In genomic region chr12:34984461-34984860, GRCm38 (mm10) we compare ENCODE assay signal across 28 mouse cellular contexts. TPM values are rescaled to one million over a fixed set of nuclear protein-coding genes. Genes with fewer than 3 reads are reported as not detected.
A peak's percentile ranks its signal among the peaks of the same experiment; 100 is the strongest.
DNase-seq lines count a peak whose midpoint lies in the region; ATAC-seq and TF ChIP-seq lines count a peak whose summit lies in the region.
"Had no signal": no experiment of that assay in that cellular context is flagged by ENCODE, and none has a peak within 500 bp of the region (broad histone marks: within the 10 kb centered on the region; RNA-seq: fewer than 3 reads in every experiment).

Gene Prps1l1 (plus strand): TSS chr12:34984761.

- H3K9me3 ChIP-seq in ES-E14 (ENCODE audit: control insufficient read depth, insufficient read depth, low read depth, low read length) = no peaks in the 10 kb centered on the region
- H3K9me3 ChIP-seq in hindbrain, postnatal 0 days (ENCODE audit: low read length) = no peaks in the 10 kb centered on the region
- H3K9me3 ChIP-seq: embryonic facial prominence, embryonic 13.5 days; embryonic facial prominence, embryonic 15.5 days; forebrain, embryonic 10.5 days; forebrain, embryonic 12.5 days had no signal

- in situ Hi-C loops in ES-E14 (cut with MboI; ENCODE audit: low sequenced_read_pairs in 2 of 2, unreplicated experiment in 2 of 2) = no loop called here

- H3K9ac ChIP-seq in ES-E14 (ENCODE audit: insufficient read depth, low read depth, low read length, poor library complexity, severe bottlenecking) = no peak within 1 kb of the TSS
- H3K9ac ChIP-seq in hindbrain, postnatal 0 days (replicated peaks; ENCODE audit: low read length) = no peak within 1 kb of the TSS
- H3K9ac ChIP-seq: embryonic facial prominence, embryonic 13.5 days; embryonic facial prominence, embryonic 15.5 days; forebrain, embryonic 12.5 days had no signal

- no peak within 1 kb of the TSS for H3K4me2 ChIP-seq in hindbrain, postnatal 0 days (ENCODE audit: low read depth, low read length)
- H3K4me2 ChIP-seq: embryonic facial prominence, embryonic 13.5 days; embryonic facial prominence, embryonic 15.5 days; forebrain, embryonic 12.5 days had no signal

- TF ChIP-seq POLR2A in bone marrow, adult 2 months (IDR thresholded peaks at IDR 0.05; ENCODE audit: borderline replicate concordance, control insufficient read depth, low read depth, low read length) = no peak

- H3K4me1 ChIP-seq in ES-E14 (ENCODE audit: control insufficient read depth in 2 of 2, insufficient read depth in 2 of 2, low read length in 2 of 2, poor library complexity in 1 of 2) = no peaks in the 10 kb centered on the region
- no peaks in the 10 kb centered on the region; the same call in 1 of the 2 replicates for H3K4me1 ChIP-seq in bone marrow, adult 2 months (ENCODE audit: control insufficient read depth, insufficient read depth, low read length)
- H3K4me1 ChIP-seq in hindbrain, postnatal 0 days (ENCODE audit: insufficient read depth, low read length) = no peaks in the 10 kb centered on the region
- H3K4me1 ChIP-seq: embryonic facial prominence, embryonic 13.5 days; embryonic facial prominence, embryonic 15.5 days; forebrain, embryonic 10.5 days; forebrain, embryonic 12.5 days had no signal

- WGBS in bone marrow, adult 2 months = 48% methylated on average over 4 of the region's 4 CpGs
- 81% methylated on average over 4 of the region's 4 CpGs for WGBS in hindbrain, postnatal 0 days

- H3K36me3 ChIP-seq in ES-E14 (ENCODE audit: control insufficient read depth, insufficient read depth, low read length, poor library complexity, severe bottlenecking) = no peaks in the 10 kb centered on the region
- no peaks in the 10 kb centered on the region for H3K36me3 ChIP-seq in hindbrain, postnatal 0 days (ENCODE audit: insufficient read depth, low read length)
- H3K36me3 ChIP-seq: embryonic facial prominence, embryonic 13.5 days; embryonic facial prominence, embryonic 15.5 days; forebrain, embryonic 10.5 days; forebrain, embryonic 12.5 days had no signal

- H3K4me3 ChIP-seq in ES-E14 (ENCODE audit: insufficient read depth in 1 of 2, low read depth in 1 of 2, low read length in 2 of 2, poor library complexity in 1 of 2, severe bottlenecking in 1 of 2) = no peak within 1 kb of the TSS
- H3K4me3 ChIP-seq in bone marrow, adult 2 months (replicated peaks; ENCODE audit: control insufficient read depth, low read depth, low read length) = no peak within 1 kb of the TSS
- H3K4me3 ChIP-seq in hindbrain, postnatal 0 days (ENCODE audit: low read length) = no peak within 1 kb of the TSS
- H3K4me3 ChIP-seq: embryonic facial prominence, embryonic 13.5 days; embryonic facial prominence, embryonic 15.5 days; erythroblast, embryonic 14.5 days; forebrain, embryonic 10.5 days; forebrain, embryonic 12.5 days had no signal

- H3K27ac ChIP-seq in ES-E14 (ENCODE audit: insufficient read depth, low read depth, low read length, poor library complexity, severe bottlenecking) = no peak within 1 kb of the TSS
- H3K27ac ChIP-seq in bone marrow, adult 2 months (ENCODE audit: control insufficient read depth, insufficient read depth, low read depth, low read length, poor library complexity) = peak within 1 kb of the TSS; percentile 57
- no peak within 1 kb of the TSS for H3K27ac ChIP-seq in hindbrain, postnatal 0 days
- H3K27ac ChIP-seq: embryonic facial prominence, embryonic 13.5 days; embryonic facial prominence, embryonic 15.5 days; forebrain, embryonic 10.5 days; forebrain, embryonic 12.5 days had no signal

- ATAC-seq in megakaryocyte, adult 5-6 weeks (ENCODE audit: poor library complexity, severe bottlenecking) = peak; percentile 84
- no peak for ATAC-seq in hindbrain, postnatal 0 days
- no peak for ATAC-seq in cerebellum, adult (ENCODE audit: insufficient number of reproducible peaks, low FRiP score, low TSS enrichment)
- ATAC-seq: forebrain, embryonic 14.5 days; forebrain, embryonic 16.5 days had no signal

- TF ChIP-seq CTCF in bone marrow, adult 2 months (IDR thresholded peaks at IDR 0.05; ENCODE audit: control insufficient read depth, insufficient read depth, low read length) = no peak
- no peak for TF ChIP-seq CTCF in hindbrain, postnatal 0 days (IDR thresholded peaks at IDR 0.05; ENCODE audit: low read depth)

- H3K27me3 ChIP-seq in hindbrain, postnatal 0 days (ENCODE audit: insufficient read depth, low read length) = no peaks in the 10 kb centered on the region
- H3K27me3 ChIP-seq: CH12.LX; embryonic facial prominence, embryonic 13.5 days; embryonic facial prominence, embryonic 15.5 days; forebrain, embryonic 12.5 days had no signal

- no peak for DNase-seq in ES-E14 (ENCODE audit: low read depth, low spot score)
- DNase-seq in hindbrain, postnatal 0 days (ENCODE audit: low spot score) = no peak
- DNase-seq in layer of hippocampus, adult 8-10 months (ENCODE audit: low spot score in 2 of 2) = no peak
- DNase-seq: adrenal gland, adult 2 months; adrenal gland, postnatal 10 days; adrenal gland, postnatal 25 days; cerebellum, adult 11 months; cerebellum, adult 18-20 months; cerebellum, adult 8-10 months; cerebellum, adult 9-11 months; cerebellum, postnatal 14 days; cerebellum, postnatal 36 days; embryo, embryonic 11 days had no signal

TF ChIP-seq in ES-E14, 5 proteins besides CTCF, POLR2A, EP300 and RAD21:
- TF ChIP-seq ZC3H11A (IDR thresholded peaks at IDR 0.05; ENCODE audit: borderline replicate concordance, low read depth, low read length) (no peak), CHD2 (IDR thresholded peaks at IDR 0.05; ENCODE audit: low read depth, low read length) (no peak), HCFC1 (IDR thresholded peaks at IDR 0.05; ENCODE audit: borderline replicate concordance, insufficient read depth, low read length) (no peak), ZNF384 (IDR thresholded peaks at IDR 0.05; ENCODE audit: low read depth, low read length) (no peak), MAFK (IDR thresholded peaks at IDR 0.05; ENCODE audit: insufficient read depth, low read depth, low read length) (0 out of 2 replicates have a peak, but pooled peaks have one; percentile 12)

RNA-seq across cellular contexts. Expression of gene Prps1l1, which starts in this region (rescaled TPM):
- not detected in 2 replicates for total RNA-seq in ES-E14 (2012; rRNA removed)
- not detected in 2 replicates for polyA plus RNA-seq in bone marrow, adult 2 months (2011; ENCODE audit: insufficient read depth, insufficient read length, low replicate concordance, missing spikeins)
- total RNA-seq in megakaryocyte, adult 5-6 weeks (2015) = 0.76 and 1.5 TPM in 2 replicates
- 1.1 and 2.6 TPM in 2 replicates for total RNA-seq in megakaryocyte, adult 5-6 weeks (2017)
- not detected in 2 replicates for total RNA-seq in hindbrain, postnatal 0 days (2014; rRNA removed)
- polyA plus RNA-seq in hindbrain, postnatal 0 days (2015; fragmentation: Nextera tagmentation; extraction: Ambion mirVana) = not detected in 2 replicates
- not detected for total RNA-seq in layer of hippocampus, adult 8-10 months (2022)
- total RNA-seq: adrenal gland, adult 2 months; adrenal gland, postnatal 10 days; adrenal gland, postnatal 25 days; adrenal gland, postnatal 4 days; CH12.LX; MEL had no signal
- polyA plus RNA-seq: adrenal gland, adult 2 months; C2C12; embryonic facial prominence, embryonic 11.5 days; embryonic facial prominence, embryonic 13.5 days; embryonic facial prominence, embryonic 15.5 days; erythroblast, embryonic 14.5 days; forebrain, embryonic 10.5 days; forebrain, embryonic 12.5 days; forebrain, embryonic 14.5 days; forebrain, embryonic 16.5 days had no signal
